ENCODE assay signal across 15 mouse cellular contexts in genomic region chr11:120209462-120209861, GRCm38 (mm10). TPM values are rescaled to one million over a fixed set of nuclear protein-coding genes. Genes with fewer than 3 reads are reported as not detected.
DNase-seq lines count a peak whose midpoint lies in the region; ATAC-seq and TF ChIP-seq lines count a peak whose summit lies in the region.
"Had no signal": no experiment of that assay in that cellular context is flagged by ENCODE, and none has a peak within 500 bp of the region (broad histone marks: within the 10 kb centered on the region; RNA-seq: fewer than 3 reads in every experiment).

No protein-coding gene starts in this region.

- no peak for TF ChIP-seq CTCF in liver, postnatal 0 days (IDR thresholded peaks at IDR 0.05; ENCODE audit: low read depth)

- WGBS in hindbrain, embryonic 10.5 days = 74% methylated on average over 8 of the region's 8 CpGs
- WGBS in hindbrain, embryonic 11.5 days = 69% methylated on average over 8 of the region's 8 CpGs
- WGBS in liver, postnatal 0 days (ENCODE audit: insufficient replicate concordance) = 44% methylated on average over 8 of the region's 8 CpGs
- 60% methylated on average over 8 of the region's 8 CpGs for WGBS in liver, embryonic 11.5 days
- WGBS in embryonic facial prominence, embryonic 15.5 days = 57% methylated on average over 8 of the region's 8 CpGs
- WGBS in midbrain, embryonic 13.5 days = 77% methylated on average over 8 of the region's 8 CpGs

- H3K4me3 ChIP-seq in hindbrain, embryonic 10.5 days = no peak overlapping the region
- no peak overlapping the region for H3K4me3 ChIP-seq in hindbrain, embryonic 11.5 days (ENCODE audit: low read depth, low read length)
- no peak overlapping the region for H3K4me3 ChIP-seq in liver, postnatal 0 days (ENCODE audit: low read depth, low read length)
- no peak overlapping the region for H3K4me3 ChIP-seq in liver, embryonic 11.5 days (ENCODE audit: low read depth, low read length)
- no peak overlapping the region for H3K4me3 ChIP-seq in embryonic facial prominence, embryonic 15.5 days (replicated peaks)
- H3K4me3 ChIP-seq in midbrain, embryonic 13.5 days (replicated peaks) = no peak overlapping the region
- H3K4me3 ChIP-seq: hindbrain, embryonic 12.5 days; lung, embryonic 15.5 days had no signal

- H3K9me3 ChIP-seq in hindbrain, embryonic 10.5 days = peaks cover 7% of the 10 kb centered on the region
- H3K9me3 ChIP-seq in hindbrain, embryonic 11.5 days (ENCODE audit: control insufficient read depth, low read length) = no peaks in the 10 kb centered on the region
- 0 out of 2 replicates have a peak, but pooled peaks cover 2% of the 10 kb centered on the region for H3K9me3 ChIP-seq in liver, postnatal 0 days (ENCODE audit: low read length)
- H3K9me3 ChIP-seq in liver, embryonic 11.5 days (ENCODE audit: control insufficient read depth, low read length) = no peaks in the 10 kb centered on the region; the same call in 1 of the 2 replicates
- no peaks in the 10 kb centered on the region for H3K9me3 ChIP-seq in embryonic facial prominence, embryonic 15.5 days (replicated peaks)
- H3K9me3 ChIP-seq in midbrain, embryonic 13.5 days = no peaks in the 10 kb centered on the region; the same call in 1 of the 2 replicates
- H3K9me3 ChIP-seq: hindbrain, embryonic 12.5 days; lung, embryonic 15.5 days had no signal

- H3K27me3 ChIP-seq in hindbrain, embryonic 10.5 days (ENCODE audit: insufficient read depth, poor library complexity, severe bottlenecking) = no peaks in the 10 kb centered on the region; the same call in 1 of the 2 replicates
- H3K27me3 ChIP-seq in hindbrain, embryonic 11.5 days (ENCODE audit: control insufficient read depth, insufficient read depth, low read length) = no peaks in the 10 kb centered on the region
- no peaks in the 10 kb centered on the region for H3K27me3 ChIP-seq in liver, postnatal 0 days (ENCODE audit: insufficient read depth, low read length)
- H3K27me3 ChIP-seq in liver, embryonic 11.5 days (replicated peaks; ENCODE audit: control insufficient read depth, insufficient read depth, low read length) = no peaks in the 10 kb centered on the region
- no peaks in the 10 kb centered on the region for H3K27me3 ChIP-seq in embryonic facial prominence, embryonic 15.5 days
- no peaks in the 10 kb centered on the region for H3K27me3 ChIP-seq in splenic B cell, adult 2 months (ENCODE audit: control insufficient read depth, insufficient read depth, low read length, poor library complexity, severe bottlenecking)
- no peaks in the 10 kb centered on the region for H3K27me3 ChIP-seq in midbrain, embryonic 13.5 days
- H3K27me3 ChIP-seq: hindbrain, embryonic 12.5 days; lung, embryonic 15.5 days had no signal

- H3K9ac ChIP-seq in hindbrain, embryonic 11.5 days (ENCODE audit: low read depth, low read length) = no peak overlapping the region
- no peak overlapping the region for H3K9ac ChIP-seq in liver, postnatal 0 days (replicated peaks)
- H3K9ac ChIP-seq in liver, embryonic 11.5 days (ENCODE audit: low read depth, low read length) = no peak overlapping the region
- no peak overlapping the region for H3K9ac ChIP-seq in embryonic facial prominence, embryonic 15.5 days
- no peak overlapping the region for H3K9ac ChIP-seq in midbrain, embryonic 13.5 days (replicated peaks)
- H3K9ac ChIP-seq: hindbrain, embryonic 12.5 days; lung, embryonic 15.5 days had no signal

- H3K4me2 ChIP-seq in hindbrain, embryonic 11.5 days (replicated peaks; ENCODE audit: low read depth, low read length) = no peak overlapping the region
- H3K4me2 ChIP-seq in liver, postnatal 0 days (ENCODE audit: low read depth, low read length) = no peak overlapping the region
- H3K4me2 ChIP-seq in liver, embryonic 11.5 days = no peak overlapping the region
- no peak overlapping the region for H3K4me2 ChIP-seq in embryonic facial prominence, embryonic 15.5 days (replicated peaks)
- H3K4me2 ChIP-seq in midbrain, embryonic 13.5 days (replicated peaks) = no peak overlapping the region
- H3K4me2 ChIP-seq: hindbrain, embryonic 12.5 days; lung, embryonic 15.5 days had no signal

- H3K4me1 ChIP-seq in hindbrain, embryonic 10.5 days (replicated peaks) = peaks cover 17% of the 10 kb centered on the region
- H3K4me1 ChIP-seq in hindbrain, embryonic 11.5 days (replicated peaks; ENCODE audit: control insufficient read depth, insufficient read depth, low read length) = no peaks in the 10 kb centered on the region
- peaks cover 9% of the 10 kb centered on the region for H3K4me1 ChIP-seq in liver, postnatal 0 days (ENCODE audit: insufficient read depth)
- 0 out of 2 replicates have a peak, but pooled peaks cover 2% of the 10 kb centered on the region for H3K4me1 ChIP-seq in liver, embryonic 11.5 days (replicated peaks; ENCODE audit: control insufficient read depth, insufficient read depth, low read length)
- H3K4me1 ChIP-seq in embryonic facial prominence, embryonic 15.5 days = 0 out of 2 replicates have a peak, but pooled peaks cover 3% of the 10 kb centered on the region
- no peaks in the 10 kb centered on the region for H3K4me1 ChIP-seq in midbrain, embryonic 13.5 days (replicated peaks)

- DNase-seq in hindbrain, embryonic 10.5 days (ENCODE audit: low spot score) = no peak
- no peak for DNase-seq in hindbrain, embryonic 11.5 days (ENCODE audit: low spot score)
- DNase-seq in liver, postnatal 0 days = peak; percentile 15
- no peak for DNase-seq in liver, embryonic 11.5 days (ENCODE audit: low spot score)
- peak; percentile 17 for DNase-seq in splenic B cell, adult 2 months (ENCODE audit: low read depth, low spot score)
- DNase-seq in gastrocnemius, postnatal 36 days = no peak
- DNase-seq: adrenal gland, postnatal 36 days; cerebellum, adult 9-11 months; gastrocnemius, postnatal 14 days; right cerebral cortex, postnatal 14 days had no signal

- intact Hi-C loops in gastrocnemius, postnatal 36 days (cut with DNase I) = no loop called here

- H3K36me3 ChIP-seq in hindbrain, embryonic 10.5 days = peaks cover 13% of the 10 kb centered on the region; the same call in 1 of the 2 replicates
- H3K36me3 ChIP-seq in hindbrain, embryonic 11.5 days (ENCODE audit: control insufficient read depth, insufficient read depth, low read length) = no peaks in the 10 kb centered on the region
- H3K36me3 ChIP-seq in liver, postnatal 0 days (replicated peaks; ENCODE audit: insufficient read depth, low read length) = no peaks in the 10 kb centered on the region
- no peaks in the 10 kb centered on the region; the same call in 1 of the 2 replicates for H3K36me3 ChIP-seq in liver, embryonic 11.5 days (ENCODE audit: control insufficient read depth, insufficient read depth, low read length)
- no peaks in the 10 kb centered on the region for H3K36me3 ChIP-seq in embryonic facial prominence, embryonic 15.5 days
- no peaks in the 10 kb centered on the region for H3K36me3 ChIP-seq in splenic B cell, adult 2 months (ENCODE audit: control insufficient read depth, insufficient read depth, low read length, poor library complexity, severe bottlenecking)
- no peaks in the 10 kb centered on the region for H3K36me3 ChIP-seq in midbrain, embryonic 13.5 days
- H3K36me3 ChIP-seq: hindbrain, embryonic 12.5 days; lung, embryonic 15.5 days had no signal

- peak overlapping the region; percentile 56; the same call in 1 of the 2 replicates for H3K27ac ChIP-seq in hindbrain, embryonic 10.5 days
- H3K27ac ChIP-seq in hindbrain, embryonic 11.5 days (ENCODE audit: low read depth, low read length) = no peak overlapping the region
- no peak overlapping the region for H3K27ac ChIP-seq in liver, postnatal 0 days (ENCODE audit: low read depth)
- no peak overlapping the region for H3K27ac ChIP-seq in liver, embryonic 11.5 days (ENCODE audit: low read depth, low read length)
- H3K27ac ChIP-seq in embryonic facial prominence, embryonic 15.5 days (replicated peaks) = 0 out of 2 replicates have a peak overlapping the region, but pooled peaks have one; percentile 11
- no peak overlapping the region for H3K27ac ChIP-seq in midbrain, embryonic 13.5 days
- H3K27ac ChIP-seq: hindbrain, embryonic 12.5 days; lung, embryonic 15.5 days had no signal

- ATAC-seq in hindbrain, embryonic 11.5 days (ENCODE audit: low FRiP score) = no peak
- no peak for ATAC-seq in liver, postnatal 0 days
- ATAC-seq in liver, embryonic 11.5 days (replicated peaks; ENCODE audit: low FRiP score) = no peak
- peak; percentile 43; the same call in 1 of the 2 replicates for ATAC-seq in embryonic facial prominence, embryonic 15.5 days (ENCODE audit: insufficient number of reproducible peaks, low FRiP score, low TSS enrichment, low read depth)
- no peak for ATAC-seq in midbrain, embryonic 13.5 days
- ATAC-seq: inflammation-experienced regulatory T-cells, adult 6 months had no signal

- TF ChIP-seq EP300 in liver, postnatal 0 days (IDR thresholded peaks at IDR 0.05; ENCODE audit: low read depth) = no peak

RNA-seq across cellular contexts. Expression of gene Bahcc1, which starts 23.3 kb away (rescaled TPM):
- polyA plus RNA-seq in hindbrain, embryonic 10.5 days (2016; fragmentation: Nextera tagmentation; extraction: Ambion mirVana) = 17.0 and 18.8 TPM in 2 replicates
- 18.1 and 23.1 TPM in 2 replicates for polyA plus RNA-seq in hindbrain, embryonic 11.5 days (2014; fragmentation: Nextera tagmentation; extraction: Ambion mirVana)
- 1.1 and 1.2 TPM in 2 replicates for polyA plus RNA-seq in liver, postnatal 0 days (2015; fragmentation: Nextera tagmentation; extraction: Ambion mirVana)
- 6.7 and 8.8 TPM in 2 replicates for polyA plus RNA-seq in liver, embryonic 11.5 days (2014; fragmentation: Nextera tagmentation; extraction: Ambion mirVana)
- polyA plus RNA-seq in embryonic facial prominence, embryonic 15.5 days (2015; fragmentation: Nextera tagmentation; extraction: Ambion mirVana) = 7.9 and 9.3 TPM in 2 replicates
- 1 to 10 TPM; 2.3 to 4.1 TPM for total RNA-seq in gastrocnemius, postnatal 36 days (2021)
- 17.4 and 19.5 TPM in 2 replicates for polyA plus RNA-seq in midbrain, embryonic 13.5 days (2015; fragmentation: Nextera tagmentation; extraction: Ambion mirVana)
- polyA plus RNA-seq: inflammation-experienced regulatory T-cells, adult 6 months had no signal

RNA-seq across cellular contexts. Expression of gene Slc38a10, which starts 58.3 kb away (rescaled TPM):
- 99.1 and 114 TPM in 2 replicates for polyA plus RNA-seq in hindbrain, embryonic 10.5 days (2016; fragmentation: Nextera tagmentation; extraction: Ambion mirVana)
- 58.6 and 64.7 TPM in 2 replicates for polyA plus RNA-seq in hindbrain, embryonic 11.5 days (2014; fragmentation: Nextera tagmentation; extraction: Ambion mirVana)
- polyA plus RNA-seq in liver, postnatal 0 days (2015; fragmentation: Nextera tagmentation; extraction: Ambion mirVana) = 25.0 and 28.0 TPM in 2 replicates
- polyA plus RNA-seq in liver, embryonic 11.5 days (2014; fragmentation: Nextera tagmentation; extraction: Ambion mirVana) = 59.4 and 64.5 TPM in 2 replicates
- polyA plus RNA-seq in embryonic facial prominence, embryonic 15.5 days (2015; fragmentation: Nextera tagmentation; extraction: Ambion mirVana) = 90.2 and 94.5 TPM in 2 replicates
- 10 to 100 TPM; 43.0 to 43.4 TPM for total RNA-seq in gastrocnemius, postnatal 36 days (2021)
- 105 and 109 TPM in 2 replicates for polyA plus RNA-seq in midbrain, embryonic 13.5 days (2015; fragmentation: Nextera tagmentation; extraction: Ambion mirVana)

Comparison
In these comparisons a context has a peak if more than half of its experiments do, and no peak if none do; other contexts are left out.
1. DNase-seq: peak in liver, postnatal 0 days (single experiment) and splenic B cell, adult 2 months (single experiment); none in hindbrain, embryonic 10.5 days (single experiment), hindbrain, embryonic 11.5 days (single experiment), liver, embryonic 11.5 days (single experiment) and gastrocnemius, postnatal 36 days (0 of 2).
2. H3K27ac ChIP-seq: peak in hindbrain, embryonic 10.5 days (single experiment) and embryonic facial prominence, embryonic 15.5 days (single experiment); none in hindbrain, embryonic 11.5 days (single experiment), liver, postnatal 0 days (single experiment), liver, embryonic 11.5 days (single experiment) and midbrain, embryonic 13.5 days (single experiment).